Mouse (Mus musculus): Measurements from ENCODE around the gene Jak2.

- TF ChIP-seq GATA1 (IDR thresholded peaks at IDR 0.05; ENCODE audit: low read length) (peak; percentile 51; the same call in 1 of the 2 replicates), TAL1 (IDR thresholded peaks at IDR 0.05; ENCODE audit: low read length) (peak; percentile 33; the same call in 2 of the 3 replicates)
Observed at GRCm38 (mm10) chr19:29252831-29253545, 1.4 kb downstream of the Jak2 start.
